Mouse (Mus musculus) fat pad, adult 2 months (tissue): Measurements from ENCODE around the gene Scand1.

Experiments used
- DNase-seq: peaks from one replicate; pipeline ENCODE4 v3.0.0-alpha.2; 2011; ENCODE audit warnings: low read depth, low spot score; ENCODE audit errors: extremely low read depth

The Scand1 gene

DNA sequence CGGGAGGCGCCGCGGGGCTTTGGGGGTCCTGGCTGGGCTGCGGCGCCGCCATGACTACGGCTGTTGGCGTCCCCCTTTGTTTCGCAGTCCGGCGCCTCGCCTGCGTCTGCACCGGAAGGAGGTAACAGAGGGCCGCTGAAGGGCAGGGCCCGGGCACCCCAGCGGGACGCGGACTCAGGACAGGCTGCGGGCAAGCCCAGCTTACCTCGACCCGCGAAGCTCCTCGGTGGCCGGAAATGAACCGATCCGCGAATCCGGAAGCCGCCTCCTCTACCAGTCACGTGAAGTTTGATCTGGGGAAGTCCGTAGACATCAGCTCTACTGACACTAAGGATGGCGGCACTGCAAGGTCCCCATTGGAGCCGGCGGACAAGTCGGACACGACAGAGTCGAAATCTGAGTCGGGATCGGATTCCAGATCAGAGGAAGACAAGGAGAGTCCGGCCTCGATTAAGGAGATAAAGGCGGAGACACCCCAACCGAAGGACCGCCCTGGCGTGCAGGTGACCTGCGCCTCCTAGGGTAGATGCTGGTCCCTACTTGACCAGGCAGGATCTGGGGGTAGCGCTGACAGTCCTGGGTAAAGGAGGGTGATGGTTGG, at the start of gene Scand1, which contains the start of gene Cnbd2:
Scand1 (minus strand) TSS at position 408 of the 601 bp plus-strand sequence.
Cnbd2 (plus strand) TSS at position 3 of the 601 bp plus-strand sequence.
- DNase-seq = no peak

DNA sequence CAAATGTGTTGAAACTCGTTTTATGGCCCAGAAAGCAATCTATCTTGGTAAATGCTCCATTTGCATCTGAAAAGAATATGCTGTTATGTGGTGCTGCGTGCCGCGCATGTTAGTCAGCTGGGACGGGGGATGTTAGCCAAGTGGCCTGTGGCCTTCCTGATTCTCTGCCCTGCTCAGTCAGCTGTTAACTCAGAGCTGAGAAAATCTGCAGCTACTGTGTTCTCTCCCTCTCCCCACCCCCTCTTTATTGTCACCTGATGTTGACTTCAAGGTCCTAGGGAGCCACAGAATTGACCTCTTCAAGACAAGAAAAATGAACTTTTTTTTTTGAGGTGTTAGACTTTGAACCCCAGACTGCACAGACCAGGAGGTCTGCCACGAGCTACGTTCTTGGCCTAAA, 43.5 kb upstream of the Scand1 start:
- no peak for DNase-seq

DNA sequence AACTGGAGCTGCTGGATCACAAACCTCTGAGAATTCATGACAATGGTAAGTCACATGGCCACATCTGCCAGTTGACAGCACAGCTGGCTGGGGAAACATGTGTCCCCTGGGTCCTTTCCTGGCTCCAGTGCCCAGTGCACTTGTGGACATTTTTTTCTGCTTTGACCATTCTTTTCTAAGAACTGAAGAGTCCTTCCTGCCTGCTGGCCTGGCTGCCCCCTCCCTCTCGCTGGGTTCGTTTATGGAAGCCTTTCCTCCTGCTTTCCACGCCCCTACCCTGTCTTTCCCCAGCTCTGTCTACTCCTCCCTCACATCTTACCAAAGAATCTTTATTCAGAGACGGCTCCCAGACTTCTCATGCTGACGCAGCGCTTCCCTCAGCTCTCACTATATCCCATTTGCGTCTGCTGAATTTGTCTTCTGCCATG, 40.8 kb upstream of the Scand1 start:
- DNase-seq = no peak

DNA sequence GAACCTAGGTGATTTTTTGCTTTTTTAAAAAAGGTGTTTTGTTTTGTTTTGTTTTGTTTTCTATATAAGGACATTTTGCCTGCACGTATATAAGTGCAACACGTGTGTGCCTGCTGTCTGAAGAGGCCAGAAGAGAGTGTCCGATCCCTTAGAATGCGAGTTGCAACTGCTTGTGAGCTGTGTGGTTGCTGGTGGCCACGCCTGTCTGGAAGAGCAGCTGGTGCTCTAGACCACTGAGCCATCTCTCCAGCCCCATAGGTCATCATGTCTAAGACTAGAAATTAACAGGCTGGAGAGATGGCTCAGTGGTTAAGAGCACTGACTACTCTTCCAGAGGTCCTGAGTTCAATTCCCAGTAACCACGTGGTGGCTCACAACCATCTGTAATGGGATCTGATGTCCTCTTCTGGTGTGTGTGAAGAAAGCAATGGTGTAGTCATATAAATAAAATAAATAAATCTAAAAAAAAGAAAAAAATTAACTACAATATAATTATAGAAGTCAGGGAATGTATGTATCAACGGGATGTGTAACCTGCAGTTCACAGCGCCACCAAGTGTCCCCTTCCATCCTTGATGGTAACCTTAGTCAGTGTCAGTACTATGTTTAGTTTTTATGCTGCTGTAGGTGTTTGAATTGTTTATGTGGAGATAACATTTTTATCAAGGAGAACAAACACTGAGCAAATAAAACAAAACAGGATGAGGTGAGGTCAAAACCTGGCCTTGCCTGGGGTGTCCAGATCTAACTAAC, 40.1 kb upstream of the Scand1 start:
- DNase-seq = no peak

DNA sequence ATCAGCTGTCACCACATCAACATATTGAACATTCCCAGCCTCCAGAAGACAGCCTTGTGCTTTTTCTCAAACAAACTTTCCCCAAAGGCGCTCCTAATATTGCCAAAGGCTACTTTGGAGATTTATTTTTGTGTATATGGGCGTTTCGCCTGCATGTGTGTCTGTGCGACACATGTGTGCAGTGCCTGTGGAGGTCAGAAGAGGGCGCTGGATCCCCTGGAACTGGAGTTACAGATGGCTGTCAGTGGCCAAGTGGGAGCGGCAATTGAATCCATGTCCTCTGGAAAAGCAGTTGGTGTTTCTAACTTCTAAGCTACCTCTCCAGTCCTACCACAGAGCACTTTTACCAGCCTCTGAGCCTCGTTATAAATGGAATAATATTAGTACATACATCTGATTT, 38.7 kb upstream of the Scand1 start:
- DNase-seq = no peak

DNA sequence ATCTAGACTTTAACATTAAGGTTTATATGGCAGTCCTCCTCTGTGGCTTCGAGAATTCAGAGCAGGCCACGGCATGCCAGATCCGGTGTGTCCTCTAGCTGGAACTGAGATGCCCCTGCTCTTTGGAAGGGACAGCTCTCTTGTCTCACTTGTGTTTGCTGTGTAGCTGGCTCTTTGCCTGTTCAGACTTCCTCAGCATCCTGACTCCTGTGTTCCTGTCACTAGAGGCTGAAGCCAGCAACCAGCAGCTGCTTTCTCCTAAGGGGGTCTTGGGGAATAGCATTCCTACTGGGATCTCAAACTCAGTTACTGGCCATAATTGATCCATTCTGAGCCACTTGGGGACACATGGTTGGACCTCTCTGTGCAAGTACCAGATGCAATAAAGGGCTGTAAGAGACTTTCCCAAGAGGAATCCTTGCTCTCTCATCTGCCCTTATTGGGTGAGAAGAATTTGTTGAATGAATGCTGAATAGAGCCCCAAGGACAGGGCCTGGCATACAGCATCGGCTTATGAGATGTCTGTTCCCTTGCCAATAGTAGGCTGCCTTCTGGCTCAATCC, 36.9 kb upstream of the Scand1 start:
- DNase-seq = no peak

DNA sequence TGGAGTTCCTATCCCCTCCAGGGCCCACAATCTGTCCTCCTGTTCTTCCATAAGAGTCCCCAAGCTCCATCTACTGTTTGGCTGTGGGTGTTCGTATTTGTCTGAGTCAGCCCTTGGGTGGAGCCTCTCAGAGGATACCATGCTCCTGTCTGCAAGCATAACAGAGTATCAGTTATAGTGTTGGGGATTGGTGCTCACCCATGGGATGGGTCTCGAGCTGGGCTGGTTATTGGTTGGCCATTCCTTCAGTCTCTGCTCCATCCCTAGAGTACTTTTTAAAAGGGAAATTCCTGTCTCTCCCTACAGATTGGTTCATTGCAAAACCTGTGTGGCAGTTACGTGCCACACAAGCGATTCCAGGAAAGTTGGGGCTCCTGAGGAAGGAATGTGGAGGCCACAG, 36.3 kb upstream of the Scand1 start:
- DNase-seq = no peak

DNA sequence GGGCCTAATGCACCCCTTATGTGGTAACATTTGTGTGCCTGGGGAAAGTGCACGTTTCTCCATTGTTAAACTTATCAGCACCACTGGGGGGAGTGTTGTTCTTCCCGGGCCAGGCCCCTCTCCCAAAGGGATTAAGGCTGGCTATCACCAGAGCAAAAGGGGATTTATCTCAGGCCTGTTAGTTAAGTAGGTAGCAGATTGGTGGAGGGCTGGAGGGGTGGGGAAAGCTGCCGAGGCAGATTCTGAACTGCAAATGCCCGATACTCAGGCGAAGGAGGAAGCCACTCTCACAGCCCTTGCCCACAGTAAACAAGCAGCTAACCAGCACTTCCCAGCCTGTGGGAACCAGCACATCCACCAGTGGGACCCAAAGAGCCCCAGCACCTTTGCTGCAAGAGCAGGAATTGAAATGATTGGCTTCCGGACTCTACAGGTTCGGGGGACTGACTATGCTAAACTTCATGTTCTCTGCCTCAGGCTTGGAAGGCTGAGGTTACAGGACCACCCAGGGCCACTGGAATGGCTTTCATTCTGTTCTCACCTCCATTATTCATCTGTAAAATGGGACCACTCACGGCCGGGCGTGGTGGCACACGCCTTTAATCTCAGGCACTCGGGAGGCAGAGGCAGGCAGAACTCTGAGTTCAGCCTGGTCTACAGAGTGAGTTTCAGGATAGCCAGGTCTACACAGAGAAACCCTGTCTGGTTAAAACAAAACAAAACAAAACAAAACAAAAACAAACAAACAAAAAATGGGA, 32.5 kb upstream of the Scand1 start:
- no peak for DNase-seq

DNA sequence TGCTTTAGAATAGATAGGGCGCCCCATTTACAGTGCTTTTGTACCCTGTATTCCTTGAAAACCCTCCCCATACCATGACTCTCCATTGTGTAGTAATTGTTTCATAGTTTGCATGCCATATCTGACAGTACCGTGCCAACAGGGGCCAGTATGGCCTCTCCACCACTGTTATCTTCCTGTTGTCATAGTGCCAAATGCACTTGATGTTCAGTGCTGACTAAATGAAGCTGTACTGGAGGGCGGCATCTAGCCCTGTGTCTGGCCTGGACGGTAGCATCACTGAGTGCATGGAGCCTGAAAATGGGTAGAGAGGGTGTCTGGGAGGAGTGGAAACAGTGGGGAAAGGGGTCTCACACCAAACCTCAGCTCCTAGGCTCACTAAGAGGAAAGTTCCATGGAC, 27.6 kb upstream of the Scand1 start:
- DNase-seq = no peak

DNA sequence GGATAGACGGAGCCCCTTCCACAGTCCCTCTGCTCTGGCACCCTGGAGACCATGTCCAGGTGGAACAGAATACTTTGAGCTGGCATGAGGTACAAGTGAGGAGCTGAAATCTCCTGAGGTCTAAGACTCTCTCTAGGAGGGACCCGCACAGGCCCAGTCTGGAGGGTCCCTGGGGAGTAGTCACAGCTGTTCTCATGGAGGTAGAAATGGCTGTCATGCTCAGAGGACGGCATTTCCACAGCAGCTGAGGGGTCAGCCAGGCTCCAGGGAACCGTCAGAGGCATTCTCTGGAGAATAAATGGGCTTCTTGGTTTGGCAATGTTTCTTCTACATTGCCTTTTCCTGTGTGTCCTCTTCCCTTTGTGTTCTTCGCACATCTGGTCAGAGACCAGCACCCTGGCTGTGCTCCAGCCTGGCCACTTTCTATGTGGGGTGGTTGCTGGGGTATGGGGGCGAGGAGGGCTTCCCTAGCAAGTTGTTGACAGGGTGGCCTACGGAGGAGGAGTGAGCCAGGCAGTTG, 19.0 kb upstream of the Scand1 start:
- no peak for DNase-seq

DNA sequence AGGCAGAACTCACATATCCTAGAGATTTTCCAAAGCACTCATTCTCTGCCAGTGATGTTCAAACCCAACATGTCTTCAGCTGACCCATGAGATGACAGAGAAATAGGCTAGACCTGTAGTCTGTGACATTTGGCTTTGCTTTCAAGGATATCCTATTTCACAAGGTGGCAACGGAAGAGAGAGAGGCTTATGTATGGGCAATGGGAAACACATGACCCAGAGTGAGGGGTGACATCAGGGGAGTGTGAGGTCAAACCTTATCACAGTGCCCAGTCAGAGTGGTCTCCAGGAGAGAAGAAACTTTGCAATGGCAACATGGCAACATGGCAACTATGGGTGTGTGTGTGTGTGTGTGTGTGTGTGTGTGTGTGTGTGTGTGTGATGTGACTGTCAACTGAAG, 18.2 kb upstream of the Scand1 start:
- no peak for DNase-seq

DNA sequence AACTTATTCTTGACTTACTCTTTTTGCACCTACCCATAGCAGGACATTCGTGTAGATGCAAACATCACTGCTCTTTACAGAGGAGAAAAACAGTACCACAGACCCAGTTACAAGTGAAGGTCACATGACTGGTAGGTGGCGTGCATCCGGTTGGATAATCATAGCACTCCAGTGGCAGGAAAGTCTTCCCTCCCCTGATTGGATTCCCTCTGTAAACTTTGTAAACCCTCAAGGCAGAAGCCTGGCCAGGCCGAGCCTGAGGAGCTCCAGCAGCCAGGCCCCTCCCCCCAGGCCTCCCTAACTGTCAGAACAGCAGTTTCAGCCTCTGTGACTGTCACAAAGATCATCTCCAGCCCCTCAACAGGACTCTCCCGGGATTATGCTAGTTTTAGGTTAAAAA, 12.2 kb upstream of the Scand1 start:
- no peak for DNase-seq

DNA sequence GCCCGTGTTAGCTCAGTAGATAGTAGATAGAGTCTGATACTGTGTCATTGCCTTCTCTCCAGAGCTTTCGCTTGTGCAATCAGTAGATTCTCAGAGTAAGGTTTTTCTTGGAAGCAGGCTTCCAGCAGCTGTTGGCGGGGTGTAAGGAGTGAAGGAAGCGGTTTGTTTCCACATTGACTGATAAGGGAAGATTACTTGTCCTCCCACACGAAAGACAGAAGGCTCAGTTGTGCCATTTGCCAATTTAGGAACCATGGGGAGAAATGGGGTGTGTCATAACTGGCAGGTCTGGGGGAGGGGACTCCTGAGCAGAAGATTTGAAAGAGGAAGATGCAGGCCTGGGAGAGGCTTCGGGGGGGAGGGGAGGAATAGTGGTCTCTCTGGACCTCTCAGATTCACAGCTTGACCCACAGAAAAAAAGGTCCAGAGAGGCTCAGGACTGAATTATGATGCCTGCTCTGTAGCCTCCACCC, 11.6 kb upstream of the Scand1 start:
- peak; percentile 55 for DNase-seq

DNA sequence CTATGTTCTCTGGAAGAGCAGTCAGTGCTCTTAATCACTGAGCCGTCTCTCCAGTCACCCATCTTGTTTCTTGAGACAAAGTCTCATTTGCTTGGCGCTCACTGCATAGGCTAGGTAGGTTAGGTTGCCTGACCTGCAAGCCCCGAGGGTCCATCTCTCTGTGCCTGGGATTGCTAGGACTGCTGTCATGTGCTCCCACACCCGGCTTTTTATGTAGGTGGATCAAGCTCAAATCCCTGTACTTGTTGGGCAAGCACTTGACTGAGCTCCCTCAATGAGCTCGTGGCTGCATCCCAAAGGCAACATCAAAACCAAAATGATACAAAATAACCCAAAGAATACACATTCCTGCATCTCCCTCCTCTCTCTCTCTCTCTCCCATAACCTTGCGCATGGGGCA, 9.0 kb upstream of the Scand1 start:
- DNase-seq = peak; percentile 84

DNA sequence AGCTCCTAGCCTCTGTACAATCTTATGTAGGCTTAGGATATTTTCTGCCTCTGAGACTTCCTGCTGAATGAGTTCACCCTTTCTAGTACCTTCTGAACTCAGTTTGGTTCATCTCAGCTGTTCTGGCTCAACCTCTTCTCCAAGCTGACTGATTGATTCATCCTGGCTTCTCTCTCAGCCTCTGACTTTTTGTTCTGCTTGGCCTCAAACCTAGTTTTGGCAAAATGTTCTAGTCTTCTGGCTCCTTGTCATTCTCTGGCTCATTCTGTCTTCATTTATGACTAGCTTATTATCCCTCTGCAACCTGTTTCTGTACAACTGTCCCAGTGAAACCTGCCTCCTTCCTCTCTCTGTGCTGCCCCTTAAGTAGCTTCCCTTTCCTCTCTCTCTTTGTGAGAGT, 6.0 kb upstream of the Scand1 start:
- DNase-seq = no peak

DNA sequence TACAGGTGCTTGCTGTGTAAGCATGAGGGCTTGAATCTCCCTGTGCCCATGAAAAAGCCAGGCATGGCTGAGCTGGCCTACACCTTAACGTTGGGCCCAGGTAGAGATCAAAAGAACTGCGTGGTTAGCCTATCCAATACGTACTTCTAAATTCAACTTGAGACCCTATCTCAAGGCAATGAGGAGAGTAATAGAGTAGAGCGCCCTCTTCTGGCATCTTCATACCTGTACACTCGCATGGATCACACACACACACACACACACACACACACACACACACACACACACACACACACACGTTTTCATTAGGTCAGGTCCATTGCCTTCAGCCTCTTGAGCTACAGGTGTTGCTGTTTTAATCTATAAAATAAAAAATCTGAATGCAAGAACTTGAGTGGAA, 2.3 kb upstream of the Scand1 start:
- DNase-seq = no peak

DNA sequence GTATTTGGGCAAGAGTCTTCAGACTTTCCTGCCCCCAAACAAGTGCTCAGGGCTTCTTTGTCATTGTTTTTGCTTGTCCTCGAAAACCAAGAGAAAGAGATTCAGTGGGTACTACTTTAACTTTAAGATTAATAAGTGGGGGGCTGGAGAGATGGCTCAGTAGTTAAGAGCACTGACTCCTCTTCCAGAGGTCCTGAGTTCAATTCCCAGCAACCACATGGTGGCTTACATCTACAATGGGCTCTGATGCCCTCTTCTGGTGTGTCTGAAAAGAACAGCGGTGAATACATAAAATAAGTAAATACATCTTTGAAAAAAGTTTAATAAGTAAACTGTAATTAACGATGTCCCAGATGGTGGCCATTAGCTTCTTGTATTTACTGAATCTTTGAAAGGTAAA, 649 bp upstream of the Scand1 start:
- DNase-seq = no peak

DNA sequence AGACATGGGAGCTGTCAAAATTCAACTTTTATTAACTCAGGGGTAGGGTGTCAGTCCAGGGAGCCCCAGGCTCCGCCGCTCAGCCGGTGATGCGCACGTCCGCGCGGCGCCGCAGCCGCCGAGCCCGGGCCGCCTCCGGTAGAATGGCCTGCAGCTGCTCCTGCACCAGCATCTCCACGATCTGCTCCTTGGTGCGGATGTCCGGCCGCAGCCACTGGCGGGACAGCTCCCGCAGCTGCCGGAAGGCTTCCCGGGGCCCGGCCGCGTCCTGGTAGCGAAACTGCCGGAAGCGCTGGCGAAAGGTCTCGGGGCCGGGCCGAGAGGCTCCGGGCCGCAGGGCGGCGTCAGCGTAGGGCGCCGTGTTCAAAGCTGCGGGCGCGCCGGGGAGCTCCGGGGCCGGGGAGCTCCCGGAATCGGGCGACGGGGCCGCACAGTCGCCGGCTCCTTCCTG, 638 bp downstream of the Scand1 start:
- DNase-seq = no peak

DNA sequence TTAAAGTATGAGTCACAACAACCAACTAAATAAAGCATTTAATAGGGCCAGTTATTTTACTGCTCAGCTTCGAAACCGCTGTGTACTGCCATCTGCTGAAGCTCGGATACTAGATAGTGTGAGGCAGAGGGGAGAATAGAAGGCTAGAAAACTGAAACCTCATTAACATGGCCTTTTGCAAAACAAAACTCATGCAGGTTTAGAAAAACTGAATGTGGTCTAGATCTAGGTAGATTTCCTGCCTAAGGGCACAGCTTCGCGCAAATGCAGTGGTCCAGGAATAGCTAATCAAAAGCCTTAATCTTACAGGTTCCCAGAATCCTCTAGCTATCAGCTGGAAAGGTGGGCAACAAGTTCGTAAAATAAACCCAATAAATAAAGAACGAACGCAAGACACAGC, 1.1 kb downstream of the Scand1 start:
- DNase-seq = no peak

DNA sequence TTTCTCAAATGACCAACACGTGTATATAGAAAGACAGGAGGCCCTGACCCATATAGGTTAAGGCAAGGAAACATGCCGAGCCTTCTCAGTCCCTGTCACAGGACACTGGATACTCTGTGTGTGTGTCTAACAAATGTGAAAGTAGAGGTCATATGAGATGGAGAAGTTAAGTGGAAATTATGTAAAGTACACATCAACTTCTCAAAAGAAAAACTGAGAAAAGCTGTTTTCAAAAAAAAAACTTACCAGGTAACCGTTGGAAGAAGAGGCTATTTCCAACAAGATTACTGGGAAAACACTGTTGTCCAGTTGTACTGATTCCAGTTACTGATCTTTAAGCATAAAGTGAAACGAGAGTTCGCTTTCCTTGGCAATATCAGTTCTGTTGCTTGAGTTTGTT, 1.6 kb downstream of the Scand1 start:
- no peak for DNase-seq

DNA sequence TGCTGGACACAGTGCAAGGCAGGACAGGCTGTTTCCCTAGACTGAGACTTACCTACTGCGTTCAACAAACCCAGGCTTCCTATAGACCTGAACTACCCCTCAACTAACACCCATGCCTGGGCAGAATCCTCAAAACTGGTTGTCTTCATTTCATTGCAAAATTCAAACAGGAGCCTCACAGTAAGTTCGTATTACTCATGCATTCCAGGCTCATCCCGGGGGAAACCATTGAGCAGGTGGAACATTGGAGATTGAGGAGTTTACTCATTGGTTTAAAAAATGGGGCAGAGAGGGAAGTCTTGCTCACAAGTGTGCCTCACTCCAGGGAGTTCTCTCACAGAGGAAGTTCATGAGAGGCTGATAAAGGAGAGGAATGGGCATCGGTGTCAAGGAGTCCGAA, 2.0 kb downstream of the Scand1 start:
- DNase-seq = no peak
